Mouse (Mus musculus) stomach, embryonic 15.5 days (tissue): ENCODE data around the gene BC051019. TPM values are rescaled to one million over a fixed set of nuclear protein-coding genes. Genes with fewer than 3 reads are reported as not detected.

Experiments
- ATAC-seq: fragments of 200-750 bp; cut with Nextera tagmentation; 2 replicates; pipeline ENCODE4 v1.8.0; 2017; ENCODE audit warnings: low read depth, moderate number of reproducible peaks, moderate TSS enrichment; ENCODE audit not compliant: insufficient read depth, low FRiP score
- H3K27ac ChIP-seq: fragments of 300-500 bp; sonication (generic); 2 replicates; pipeline ENCODE4 v1.5.1; 2015; ENCODE audit warnings: mild to moderate bottlenecking, inconsistent platforms
- H3K27me3 ChIP-seq: fragments of 300-500 bp; sonication (generic); replicated peaks from 2 replicates; pipeline ENCODE4 v1.6.1; 2015; ENCODE audit warnings: inconsistent platforms
- H3K36me3 ChIP-seq: fragments of 300-500 bp; sonication (generic); 2 replicates; pipeline ENCODE4 v1.6.1; 2015; ENCODE audit warnings: inconsistent platforms
- H3K4me1 ChIP-seq: fragments of 300-500 bp; sonication (generic); 2 replicates; pipeline ENCODE4 v1.6.1; 2015; ENCODE audit warnings: inconsistent platforms
- H3K4me2 ChIP-seq: fragments of 300-500 bp; sonication (generic); 2 replicates; pipeline ENCODE4 v1.6.1; 2015; ENCODE audit warnings: mild to moderate bottlenecking, inconsistent platforms
- H3K4me3 ChIP-seq: fragments of 300-500 bp; sonication (generic); replicated peaks from 2 replicates; pipeline ENCODE4 v1.5.1; 2015; ENCODE audit warnings: inconsistent platforms
- H3K9ac ChIP-seq: fragments of 300-500 bp; sonication (generic); 2 replicates; pipeline ENCODE4 v1.6.1; 2015; ENCODE audit warnings: inconsistent platforms
- H3K9me3 ChIP-seq: fragments of 300-500 bp; sonication (generic); 2 replicates; pipeline ENCODE4 v1.6.1; 2016; ENCODE audit warnings: inconsistent platforms
- WGBS: fragments of 180-500 bp; shearing (Covaris S2); methylation state at CpG from one replicate; pipeline ENCODE4 v1.1.7; 2015; 5-methylcytosine and 5-hydroxymethylcytosine counted together
- polyA plus RNA-seq: library from polyadenylated mRNA; unstranded; fragments of >200 nt; fragmentation: Nextera tagmentation; extraction: Ambion mirVana; gene quantifications from 2 replicates; pipeline ENCODE4 v1.2.1, GENCODE M21; 2015

BC051019 gene
- polyA plus RNA-seq, 1 experiment from 2014 or later, result 0.33 TPM

- Histone ChIP-seq H3K4me2 (no peak overlapping the region), H3K4me1 (0 out of 2 replicates have a peak, but pooled peaks cover 1% of the 10 kb centered on the region)
- 92% methylated on average over 2 of the region's 2 CpGs for WGBS
Observed at GRCm38 (mm10) chr7:109680284-109680683, 43.4 kb downstream of the BC051019 start.

GRCm38 (mm10) chr7:109674944-109675628, 48.6 kb downstream of the BC051019 start:
- WGBS, result 41% methylated on average over 4 of the region's 4 CpGs
- H3K27me3 ChIP-seq, result no peaks in the 10 kb centered on the region
- no peak overlapping the region for H3K9ac ChIP-seq
- ATAC-seq, result no peak
- H3K36me3 ChIP-seq, result no peaks in the 10 kb centered on the region
- H3K9me3 ChIP-seq, result no peaks in the 10 kb centered on the region
- H3K4me3 ChIP-seq, result no peak overlapping the region
- peak overlapping the region; percentile 71 for H3K27ac ChIP-seq
- H3K4me1 ChIP-seq, result peaks cover 14% of the 10 kb centered on the region; the same call in 1 of the 2 replicates
- no peak overlapping the region for H3K4me2 ChIP-seq

More at GRCm38 (mm10) chr7:109680284-109680683, 43.4 kb downstream of the BC051019 start:
- H3K9ac ChIP-seq, result no peak overlapping the region
- H3K27me3 ChIP-seq, result no peaks in the 10 kb centered on the region
- no peaks in the 10 kb centered on the region for H3K36me3 ChIP-seq
- no peaks in the 10 kb centered on the region for H3K9me3 ChIP-seq
- no peak for ATAC-seq
- H3K27ac ChIP-seq, result no peak overlapping the region
- H3K4me3 ChIP-seq, result no peak overlapping the region

- H3K9me3 ChIP-seq, result no peaks in the 10 kb centered on the region
- peak overlapping the region; percentile 75 for H3K4me2 ChIP-seq
- peak overlapping the region; percentile 98 for H3K27ac ChIP-seq
- peaks cover 14% of the 10 kb centered on the region; the same call in 1 of the 2 replicates for H3K4me1 ChIP-seq
- peak overlapping the region; percentile 79 for H3K4me3 ChIP-seq
- ATAC-seq, result peak; percentile 94
- peak overlapping the region; percentile 80 for H3K9ac ChIP-seq
- 1% methylated on average over 36 of the region's 44 CpGs for WGBS
- no peaks in the 10 kb centered on the region for H3K36me3 ChIP-seq
- no peaks in the 10 kb centered on the region for H3K27me3 ChIP-seq
Observed at GRCm38 (mm10) chr7:109671581-109672471, 51.8 kb downstream of the BC051019 start.

GRCm38 (mm10) chr7:109669426-109670170, 54.1 kb downstream of the BC051019 start:
- WGBS, result 66% methylated on average over 5 of the region's 5 CpGs
- ATAC-seq, result no peak
- no peak overlapping the region for H3K9ac ChIP-seq

GRCm38 (mm10) chr7:109666664-109667063, 57.0 kb downstream of the BC051019 start:
- Histone ChIP-seq H3K27me3 (no peaks in the 10 kb centered on the region), H3K4me3 (no peak overlapping the region), H3K4me2 (no peak overlapping the region), H3K9me3 (no peaks in the 10 kb centered on the region), H3K27ac (no peak overlapping the region), H3K9ac (no peak overlapping the region), H3K36me3 (no peaks in the 10 kb centered on the region), H3K4me1 (peaks cover 6% of the 10 kb centered on the region; the same call in 1 of the 2 replicates)
- ATAC-seq, result no peak
- 62% methylated on average over 5 of the region's 5 CpGs for WGBS

More at GRCm38 (mm10) chr7:109669426-109670170, 54.1 kb downstream of the BC051019 start:
- H3K27ac ChIP-seq, result no peak overlapping the region
- H3K27me3 ChIP-seq, result no peaks in the 10 kb centered on the region
- H3K4me2 ChIP-seq, result peak overlapping the region; percentile 50
- H3K9me3 ChIP-seq, result no peaks in the 10 kb centered on the region
- H3K36me3 ChIP-seq, result no peaks in the 10 kb centered on the region
- H3K4me1 ChIP-seq, result peaks cover 14% of the 10 kb centered on the region; the same call in 1 of the 2 replicates
- peak overlapping the region; percentile 19 for H3K4me3 ChIP-seq

GRCm38 (mm10) chr7:109662626-109663025, 61.0 kb downstream of the BC051019 start:
- Histone ChIP-seq H3K9me3 (no peaks in the 10 kb centered on the region), H3K27me3 (no peaks in the 10 kb centered on the region), H3K27ac (no peak overlapping the region), H3K36me3 (no peaks in the 10 kb centered on the region), H3K4me3 (no peak overlapping the region), H3K4me1 (peaks cover 6% of the 10 kb centered on the region; the same call in 1 of the 2 replicates), H3K9ac (no peak overlapping the region), H3K4me2 (no peak overlapping the region)
- 81% methylated on average over 4 of the region's 4 CpGs for WGBS
- ATAC-seq, result no peak

Other genes with a start within 250 kb of the BC051019 start
- gene Trim66, start 215.7 kb downstream of the BC051019 start, polyA plus RNA-seq, result 0.03 TPM in 1 of 2 replicates, not detected in the other
- gene Rpl27a, start 204.7 kb downstream of the BC051019 start, polyA plus RNA-seq, result 130 and 138 TPM in 2 replicates
- 58.7 and 71.6 TPM in 2 replicates for gene St5, start 20.2 kb downstream of the BC051019 start, polyA plus RNA-seq
- gene Akip1, start 20.2 kb downstream of the BC051019 start, polyA plus RNA-seq, result 38.3 and 40.6 TPM in 2 replicates
- gene Ascl3, start 7.9 kb upstream of the BC051019 start, polyA plus RNA-seq, result 0.33 TPM in 1 of 2 replicates, not detected in the other
- gene Tmem9b, start 29.0 kb upstream of the BC051019 start, polyA plus RNA-seq, result 64.8 and 66.2 TPM in 2 replicates
- gene Nrip3, start 58.2 kb upstream of the BC051019 start, polyA plus RNA-seq, result 0.95 and 1.5 TPM in 2 replicates
- 1.5 TPM in 2 replicates for gene Scube2, start 141.8 kb upstream of the BC051019 start, polyA plus RNA-seq
- 31.1 and 31.6 TPM in 2 replicates for gene Dennd5a, start 236.6 kb upstream of the BC051019 start, polyA plus RNA-seq